Mouse (Mus musculus) bone marrow macrophage, adult 2 months (primary cell): Measurements from ENCODE around the gene Gm4869. TPM values are rescaled to one million over a fixed set of nuclear protein-coding genes. Genes with fewer than 3 reads are reported as not detected.

Source experiments
- H3K27ac ChIP-seq: 2 replicates; pipeline ENCODE4 v1.5.1; 2012; ENCODE audit warnings: low read depth, low read length; ENCODE audit not compliant: insufficient read depth
- H3K4me1 ChIP-seq: 2 replicates; pipeline ENCODE4 v1.6.1; 2012; ENCODE audit warnings: low read length; ENCODE audit not compliant: control insufficient read depth, insufficient read depth
- H3K4me3 ChIP-seq: 2 replicates; pipeline ENCODE4 v1.5.1; 2012; ENCODE audit warnings: mild to moderate bottlenecking, low read length, moderate library complexity; ENCODE audit not compliant: insufficient read depth
- CTCF ChIP-seq: IDR thresholded peaks from 2 replicates; pipeline ENCODE4 v1.5.1; 2012; ENCODE audit warnings: low read depth, mild to moderate bottlenecking, low read length, moderate library complexity
- POLR2A ChIP-seq: IDR thresholded peaks from 2 replicates; pipeline ENCODE4 v1.6.1; 2012; ENCODE audit warnings: mild to moderate bottlenecking, low read depth, low read length, borderline replicate concordance
- polyA plus RNA-seq: library from polyadenylated mRNA; stranded (reverse); fragments of >200 nt; gene quantifications from 2 replicates; pipeline ENCODE4 v1.2.4, GENCODE M21; 2012; ENCODE audit not compliant: missing spikeins, insufficient read depth, insufficient read length

Gene Gm4869
- polyA plus RNA-seq, 1 experiment = not detected

- H3K4me1 ChIP-seq = peaks cover 2% of the 10 kb centered on the region; the same call in 1 of the 2 replicates
- TF ChIP-seq CTCF (no peak), POLR2A (no peak)
- H3K4me3 ChIP-seq = no peak overlapping the region
- H3K27ac ChIP-seq = no peak overlapping the region
Observed at GRCm38 (mm10) chr5:140521196-140521595, 75.8 kb downstream of the Gm4869 start.

- H3K4me1 ChIP-seq = no peaks in the 10 kb centered on the region
- no peak overlapping the region for H3K27ac ChIP-seq
- no peak overlapping the region for H3K4me3 ChIP-seq
- TF ChIP-seq CTCF (no peak), POLR2A (no peak)
Observed at GRCm38 (mm10) chr5:140526754-140527153, 81.3 kb downstream of the Gm4869 start.

GRCm38 (mm10) chr5:140538111-140538683 is 92.8 kb downstream of the Gm4869 start:
- Histone ChIP-seq H3K4me1 (no peaks in the 10 kb centered on the region), H3K27ac (no peak overlapping the region), H3K4me3 (no peak overlapping the region)
- TF ChIP-seq POLR2A = no peak
- no peak for TF ChIP-seq CTCF

DNA sequence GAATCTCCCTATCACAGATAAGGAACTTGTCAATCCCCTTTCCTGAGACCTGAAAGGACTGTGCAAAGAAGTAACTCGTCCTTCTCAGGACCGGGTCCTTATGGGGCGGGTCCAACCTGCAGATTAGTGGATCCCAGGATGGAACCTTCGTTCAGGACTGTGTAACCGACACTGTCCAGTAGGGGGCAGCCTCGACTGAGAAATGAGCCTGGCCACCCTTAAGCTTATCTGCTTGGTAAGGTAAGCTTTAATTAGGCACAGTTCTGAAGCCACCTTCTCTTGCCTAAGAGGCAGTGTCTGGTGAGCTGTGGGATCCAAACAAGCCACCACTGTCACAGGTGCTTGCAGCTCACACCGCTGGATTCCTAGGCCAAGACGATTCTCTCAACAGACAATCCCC is 94.7 kb downstream of the Gm4869 start:
- Histone ChIP-seq H3K4me3 (no peak overlapping the region), H3K4me1 (no peaks in the 10 kb centered on the region), H3K27ac (no peak overlapping the region)
- TF ChIP-seq CTCF (peak; percentile 85), POLR2A (no peak)

DNA sequence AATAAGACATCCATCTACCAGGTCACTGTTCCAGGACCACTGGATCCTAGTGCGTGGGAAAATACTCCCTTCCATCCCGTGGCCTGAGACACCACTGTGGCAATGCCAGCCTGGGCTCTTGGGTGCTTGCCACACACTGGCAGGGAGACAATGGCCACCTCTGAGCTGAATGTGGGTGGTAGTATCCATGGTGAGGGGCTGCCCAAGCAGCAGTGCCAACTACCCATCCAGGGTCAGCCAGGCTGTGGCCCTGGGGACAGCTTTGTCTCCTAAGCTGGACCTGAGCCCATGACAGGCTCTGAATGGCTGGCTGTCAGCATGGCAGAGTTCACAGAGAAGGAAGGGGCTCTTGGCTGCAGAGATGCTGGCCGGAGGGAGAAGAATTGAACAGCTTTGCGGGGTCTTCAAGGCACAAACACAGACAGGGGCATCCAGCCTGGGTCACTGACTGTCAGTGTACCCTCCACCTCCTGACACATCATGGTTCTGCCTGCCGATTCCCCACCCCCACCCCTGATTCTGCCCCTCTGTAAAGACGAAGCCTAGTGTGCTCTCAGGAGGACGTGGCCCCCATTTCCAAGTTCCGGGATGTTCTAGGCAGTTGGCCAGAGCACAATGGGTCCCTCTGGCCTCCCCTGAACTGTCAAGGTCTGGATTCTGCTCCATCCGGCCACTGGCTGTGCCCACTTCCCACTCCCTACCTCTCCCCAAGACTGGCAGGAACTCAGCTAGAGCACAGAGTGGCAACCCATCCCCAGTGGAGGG is 97.5 kb downstream of the Gm4869 start:
- TF ChIP-seq CTCF (no peak), POLR2A (no peak)
- Histone ChIP-seq H3K4me3 (no peak overlapping the region), H3K4me1 (no peaks in the 10 kb centered on the region), H3K27ac (no peak overlapping the region)

Other genes starting within 250 kb of the Gm4869 start
- 16.5 and 18.0 TPM in 2 replicates for gene Mad1l1, start 124.1 kb upstream of the Gm4869 start, polyA plus RNA-seq
- gene Nudt1, start 124.0 kb upstream of the Gm4869 start, polyA plus RNA-seq = 11.8 and 12.9 TPM in 2 replicates
- 6.5 and 8.6 TPM in 2 replicates for gene Mrm2, start 113.7 kb upstream of the Gm4869 start, polyA plus RNA-seq
- gene Snx8, start 56.4 kb upstream of the Gm4869 start, polyA plus RNA-seq = 131 and 136 TPM in 2 replicates
- gene Eif3b, start 26.3 kb upstream of the Gm4869 start, polyA plus RNA-seq = 80.1 and 87.0 TPM in 2 replicates
- gene Chst12, start 59.9 kb downstream of the Gm4869 start, polyA plus RNA-seq = 48.9 and 51.3 TPM in 2 replicates
- not detected in 2 replicates for gene Grifin, start 119.4 kb downstream of the Gm4869 start, polyA plus RNA-seq
- gene Lfng, start 161.7 kb downstream of the Gm4869 start, polyA plus RNA-seq = 60.6 and 75.4 TPM in 2 replicates
- 73.6 and 91.5 TPM in 2 replicates for gene Ttyh3, start 203.4 kb downstream of the Gm4869 start, polyA plus RNA-seq